Mouse (Mus musculus): Measurements from ENCODE around the gene Cant1. TPM values are rescaled to one million over a fixed set of nuclear protein-coding genes. Genes with fewer than 3 reads are reported as not detected.

The Cant1 gene
- total and polyA plus RNA-seq, 3 experiments: 26.0 to 145 (median 34.4) TPM

DNA sequence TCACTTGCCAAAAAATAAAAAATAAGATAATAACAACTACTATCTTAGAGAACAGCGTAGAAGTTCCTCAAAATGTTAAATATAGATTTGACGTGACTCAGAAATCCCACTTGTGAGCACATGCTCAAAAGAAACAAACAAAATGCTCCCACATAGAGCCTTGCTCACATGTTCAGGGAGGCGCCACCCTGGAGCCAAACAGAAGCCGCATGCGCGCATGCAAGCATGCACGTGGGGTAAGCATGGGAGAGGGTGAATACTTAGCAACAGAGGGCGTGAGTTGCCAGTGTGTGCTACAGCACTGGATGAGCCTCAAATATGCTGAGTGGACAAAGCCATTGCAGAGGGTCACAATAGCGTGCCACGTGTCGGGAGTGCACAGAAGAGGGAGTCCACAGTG, 38.1 kb upstream of the Cant1 start (continued):
- TF ChIP-seq POLR2AphosphoS5 (IDR thresholded peaks at IDR 0.05; ENCODE audit: borderline replicate concordance, low read depth, low read length): no peak

DNA sequence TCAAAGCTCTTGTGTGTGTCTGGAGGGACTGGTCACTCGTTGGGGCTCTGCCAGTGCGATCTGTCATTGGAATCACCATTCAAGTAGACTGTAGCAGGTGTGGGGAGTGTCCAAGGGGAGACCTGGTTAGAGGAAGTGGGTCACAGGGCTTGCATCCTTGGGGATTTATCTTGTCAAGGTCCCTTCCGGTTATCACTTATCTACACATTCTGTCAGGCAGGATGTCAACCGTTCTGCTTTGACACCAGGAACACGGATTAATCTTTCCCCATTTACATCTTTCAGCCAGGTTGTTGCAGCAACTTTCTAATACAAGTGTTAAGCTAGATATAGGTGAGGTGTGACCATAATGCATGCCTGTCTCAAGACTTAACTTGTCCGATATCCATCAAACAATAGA, 36.9 kb upstream of the Cant1 start:
- no peak overlapping the region for H3K9ac ChIP-seq (ENCODE audit: control insufficient read depth, low read depth, low read length, poor library complexity, severe bottlenecking)
- no peaks in the 10 kb centered on the region for H3K27me3 ChIP-seq (ENCODE audit: control insufficient read depth in 1 of 2, insufficient read depth in 2 of 2, low read length in 2 of 2)
- 0 out of 2 replicates have a peak, but pooled peaks have one; percentile 18 for TF ChIP-seq TCF12 (IDR thresholded peaks at IDR 0.05; ENCODE audit: low read depth, low read length)
- peak; percentile 52 to 60; a peak in 3 of 4 replicates for TF ChIP-seq EP300 (IDR thresholded peaks at IDR 0.05; ENCODE audit: low read depth in 1 of 2, low read length in 2 of 2)
- TF ChIP-seq ETS1 (IDR thresholded peaks at IDR 0.05; ENCODE audit: low read depth, low read length): no peak
- 0 out of 2 replicates have a peak, but pooled peaks have one; percentile 10 for TF ChIP-seq RCOR1 (IDR thresholded peaks at IDR 0.05; ENCODE audit: low read depth, low read length)
- no peak overlapping the region for H3K27ac ChIP-seq (ENCODE audit: control insufficient read depth, low read depth, low read length)
- H3K36me3 ChIP-seq (ENCODE audit: control insufficient read depth in 1 of 2, insufficient read depth in 2 of 2, low read length in 2 of 2): peaks cover 0 to 17% of the 10 kb centered on the region in 2 experiments; a peak in 2 of 4 replicates
- H3K79me2 ChIP-seq (ENCODE audit: control insufficient read depth, insufficient read depth, low read length, poor library complexity): no peaks in the 10 kb centered on the region
- H3K4me3 ChIP-seq (ENCODE audit: control insufficient read depth in 1 of 2, insufficient read depth in 1 of 2, low read depth in 2 of 2, low read length in 2 of 2): no peak overlapping the region
- no peak for DNase-seq (ENCODE audit: low read depth, low spot score)
- H3K4me1 ChIP-seq (ENCODE audit: control insufficient read depth in 1 of 2, insufficient read depth in 2 of 2, low read length in 2 of 2): peaks cover 6 to 33% of the 10 kb centered on the region in 2 experiments
- H3K9me3 ChIP-seq (replicated peaks; ENCODE audit: insufficient read depth, low read length): no peaks in the 10 kb centered on the region

DNA sequence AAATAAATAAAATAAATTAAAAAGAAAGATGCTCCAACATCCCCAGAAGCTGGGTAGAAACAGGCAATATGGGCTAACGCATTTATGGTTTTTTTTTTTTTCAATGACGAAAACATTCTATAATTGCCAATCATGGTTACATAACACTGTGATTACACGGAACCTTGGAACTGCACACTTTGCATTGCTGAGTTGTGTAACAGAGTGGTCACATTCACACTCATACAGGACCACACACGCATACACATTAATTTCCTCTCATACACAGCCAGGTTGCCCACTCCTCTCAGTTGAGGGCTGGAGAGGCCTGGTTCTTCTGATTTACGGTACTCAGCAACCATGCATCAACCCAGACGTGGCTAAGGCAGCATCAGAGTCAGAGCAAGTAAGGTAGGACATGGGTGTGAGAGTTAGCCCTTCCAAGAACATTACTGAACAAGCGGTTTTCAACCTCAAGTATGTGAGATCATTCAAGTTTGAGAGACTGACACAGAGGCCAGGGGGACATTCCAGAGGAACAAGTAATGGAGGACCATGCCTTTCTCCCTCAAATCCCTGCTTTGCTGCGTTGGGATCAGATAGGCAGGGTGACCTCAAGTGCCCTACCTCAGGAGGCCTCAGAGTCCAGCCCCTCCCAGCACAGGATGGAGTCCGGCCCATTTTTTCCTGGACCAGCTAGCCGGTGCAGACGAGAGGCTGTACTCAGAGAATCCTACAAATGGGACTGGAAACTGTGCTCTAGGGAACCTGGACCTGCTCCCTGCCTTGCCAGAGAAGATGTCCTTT, 35.2 kb upstream of the Cant1 start:
- Histone ChIP-seq H3K4me1 (ENCODE audit: control insufficient read depth in 1 of 2, insufficient read depth in 2 of 2, low read length in 2 of 2) (peaks cover 6 to 25% of the 10 kb centered on the region in 2 experiments), H3K79me2 (ENCODE audit: control insufficient read depth, insufficient read depth, low read length, poor library complexity) (no peaks in the 10 kb centered on the region), H3K27me3 (ENCODE audit: control insufficient read depth in 1 of 2, insufficient read depth in 2 of 2, low read length in 2 of 2) (no peaks in the 10 kb centered on the region), H3K4me3 (ENCODE audit: control insufficient read depth in 1 of 2, insufficient read depth in 1 of 2, low read depth in 2 of 2, low read length in 2 of 2) (no peak overlapping the region), H3K27ac (ENCODE audit: control insufficient read depth, low read depth, low read length) (no peak overlapping the region), H3K36me3 (ENCODE audit: control insufficient read depth in 1 of 2, insufficient read depth in 2 of 2, low read length in 2 of 2) (peaks cover 0 to 12% of the 10 kb centered on the region in 2 experiments; a peak in 2 of 4 replicates), H3K9me3 (replicated peaks; ENCODE audit: insufficient read depth, low read length) (no peaks in the 10 kb centered on the region), H3K9ac (ENCODE audit: control insufficient read depth, low read depth, low read length, poor library complexity, severe bottlenecking) (no peak overlapping the region)
- TF ChIP-seq POLR2AphosphoS2 (IDR thresholded peaks at IDR 0.05; ENCODE audit: low read length) (no peak), POLR2AphosphoS5 (IDR thresholded peaks at IDR 0.05; ENCODE audit: borderline replicate concordance, low read depth, low read length) (no peak), KAT2A (conservative IDR thresholded peaks at IDR 0.05; ENCODE audit: low read depth, low read length) (no peak), ETS1 (IDR thresholded peaks at IDR 0.05; ENCODE audit: low read depth, low read length) (no peak), EP300 (IDR thresholded peaks at IDR 0.05; ENCODE audit: low read depth in 1 of 2, low read length in 2 of 2) (no peak), GATA1 (IDR thresholded peaks at IDR 0.05; ENCODE audit: low read depth, low read length) (no peak), MYC (IDR thresholded peaks at IDR 0.05; ENCODE audit: low read depth, low read length) (no peak), HCFC1 (IDR thresholded peaks at IDR 0.05; ENCODE audit: low read depth, low read length) (no peak), ZMIZ1 (IDR thresholded peaks at IDR 0.05; ENCODE audit: low read depth, low read length) (no peak), E2F4 (IDR thresholded peaks at IDR 0.05; ENCODE audit: borderline replicate concordance, low read depth, low read length) (no peak), MAZ (IDR thresholded peaks at IDR 0.05; ENCODE audit: low read depth, low read length) (no peak), SIN3A (IDR thresholded peaks at IDR 0.05; ENCODE audit: low read length) (no peak), ZNF384 (IDR thresholded peaks at IDR 0.05; ENCODE audit: low read depth, low read length) (no peak), RCOR1 (IDR thresholded peaks at IDR 0.05; ENCODE audit: low read depth, low read length) (no peak), JUND (IDR thresholded peaks at IDR 0.05; ENCODE audit: low read depth, low read length) (no peak), POLR2A (IDR thresholded peaks at IDR 0.05; ENCODE audit: control insufficient read depth in 1 of 2, insufficient read depth in 1 of 2, low read depth in 1 of 2, low read length in 2 of 2, poor library complexity in 1 of 2) (no peak), GABPA (IDR thresholded peaks at IDR 0.05; ENCODE audit: low read depth, low read length) (no peak), CHD1 (IDR thresholded peaks at IDR 0.05; ENCODE audit: low read depth, low read length) (no peak), MXI1 (IDR thresholded peaks at IDR 0.05; ENCODE audit: low read depth, low read length) (no peak)
- no peak for DNase-seq (ENCODE audit: low read depth, low spot score)

Measured in MEL (cell line).